Mouse (Mus musculus) hindbrain, embryonic 14.5 days (tissue): Measurements from ENCODE around the gene Pidd1. TPM values are rescaled to one million over a fixed set of nuclear protein-coding genes. Genes with fewer than 3 reads are reported as not detected.

Source experiments
- ATAC-seq: fragments of 200-750 bp; cut with Nextera tagmentation; 2 replicates; pipeline ENCODE4 v1.8.0; 2017; ENCODE audit warnings: moderate number of reproducible peaks, mild to moderate bottlenecking, moderate TSS enrichment, moderate library complexity; ENCODE audit not compliant: low FRiP score
- DNase-seq: peaks from one replicate; pipeline ENCODE4 v3.0.0-alpha.2; 2015; ENCODE audit warnings: low spot score
- H3K27ac ChIP-seq: fragments of 300-500 bp; sonication (generic); 2 replicates; pipeline ENCODE4 v1.5.1; 2014; ENCODE audit warnings: mild to moderate bottlenecking, moderate library complexity
- H3K27me3 ChIP-seq: fragments of 300-500 bp; sonication (generic); 2 replicates; pipeline ENCODE4 v1.6.1; 2014; ENCODE audit warnings: mild to moderate bottlenecking, low read length, mixed read lengths; ENCODE audit not compliant: control insufficient read depth, insufficient read depth
- H3K36me3 ChIP-seq: fragments of 300-500 bp; sonication (generic); replicated peaks from 2 replicates; pipeline ENCODE4 v1.6.1; 2014; ENCODE audit not compliant: control insufficient read depth, insufficient read depth
- H3K4me1 ChIP-seq: fragments of 300-500 bp; sonication (generic); replicated peaks from 2 replicates; pipeline ENCODE4 v1.6.1; 2014; ENCODE audit warnings: antibody characterized with exemption, low read length, mixed read lengths; ENCODE audit not compliant: control insufficient read depth, insufficient read depth
- H3K4me2 ChIP-seq: fragments of 300-500 bp; sonication (generic); replicated peaks from 2 replicates; pipeline ENCODE4 v1.6.1; 2014; ENCODE audit warnings: mild to moderate bottlenecking, moderate library complexity
- H3K4me3 ChIP-seq: fragments of 300-500 bp; sonication (generic); replicated peaks from 2 replicates; pipeline ENCODE4 v1.5.1; 2014; ENCODE audit warnings: mild to moderate bottlenecking, low read length
- H3K9ac ChIP-seq: fragments of 300-500 bp; sonication (generic); 2 replicates; pipeline ENCODE4 v1.6.1; 2014
- H3K9me3 ChIP-seq: fragments of 300-500 bp; sonication (generic); 2 replicates; pipeline ENCODE4 v1.6.1; 2016; ENCODE audit warnings: low read length; ENCODE audit not compliant: control insufficient read depth
- WGBS: fragments of 180-500 bp; shearing (Covaris S2); extraction: QIAGEN DNeasy Blood & Tissue Kit; methylation state at CpG from one replicate; pipeline ENCODE4 v1.1.7; 2014; 5-methylcytosine and 5-hydroxymethylcytosine counted together
- polyA plus RNA-seq: library from polyadenylated mRNA; unstranded; fragments of >200 nt; fragmentation: Nextera tagmentation; extraction: Ambion mirVana; gene quantifications from 2 replicates; pipeline ENCODE4 v1.2.1, GENCODE M21; 2014

Gene Pidd1
- polyA plus RNA-seq, 1 experiment from 2014 or later = 4.2 TPM

- peaks cover 30% of the 10 kb centered on the region for H3K4me1 ChIP-seq
- ATAC-seq = no peak
These were observed 24.3 kb upstream of the Pidd1 start for GRCm38 (mm10) chr7:141468164-141468521.

GRCm38 (mm10) chr7:141467230-141468030 lies 23.6 kb upstream of the Pidd1 start, which contains the start of gene Cd151:
Cd151 (plus strand) TSS chr7:141467392.
- Histone ChIP-seq H3K27ac (peak within 1 kb of the TSS; percentile 89), H3K27me3 (peaks cover 46% of the 10 kb centered on the region), H3K4me2 (peak within 1 kb of the TSS; percentile 71), H3K36me3 (peaks cover 26% of the 10 kb centered on the region), H3K9me3 (no peaks in the 10 kb centered on the region), H3K9ac (peak within 1 kb of the TSS; percentile 74), H3K4me3 (peak within 1 kb of the TSS; percentile 35), H3K4me1 (peaks cover 30% of the 10 kb centered on the region)
- DNase-seq (peak; percentile 63), ATAC-seq (peak; percentile 62)
- WGBS = under 1% methylated on average over 52 of the region's 52 CpGs

More at GRCm38 (mm10) chr7:141468164-141468521, 24.3 kb upstream of the Pidd1 start:
- no peak for DNase-seq
- H3K4me3 ChIP-seq = peak overlapping the region; percentile 35
- 6% methylated on average over 5 of the region's 5 CpGs for WGBS
- H3K36me3 ChIP-seq = peaks cover 31% of the 10 kb centered on the region
- peaks cover 38% of the 10 kb centered on the region for H3K27me3 ChIP-seq
- H3K9ac ChIP-seq = peak overlapping the region; percentile 74
- H3K27ac ChIP-seq = peak overlapping the region; percentile 89
- no peaks in the 10 kb centered on the region for H3K9me3 ChIP-seq
- peak overlapping the region; percentile 71 for H3K4me2 ChIP-seq

GRCm38 (mm10) chr7:141466607-141467148 lies 22.9 kb upstream of the Pidd1 start:
- peak overlapping the region; percentile 74; the same call in 1 of the 2 replicates for H3K9ac ChIP-seq
- peaks cover 53% of the 10 kb centered on the region for H3K27me3 ChIP-seq
- peaks cover 30% of the 10 kb centered on the region for H3K4me1 ChIP-seq
- peaks cover 20% of the 10 kb centered on the region for H3K36me3 ChIP-seq
- 59% methylated on average over 10 of the region's 10 CpGs for WGBS
- H3K9me3 ChIP-seq = no peaks in the 10 kb centered on the region
- H3K4me2 ChIP-seq = peak overlapping the region; percentile 71
- no peak for ATAC-seq
- H3K27ac ChIP-seq = no peak overlapping the region
- DNase-seq = no peak
- peak overlapping the region; percentile 35 for H3K4me3 ChIP-seq

- 87% methylated on average over 7 of the region's 7 CpGs for WGBS
- ATAC-seq (no peak), DNase-seq (no peak)
- Histone ChIP-seq H3K9me3 (no peaks in the 10 kb centered on the region), H3K4me2 (no peak overlapping the region), H3K36me3 (peaks cover 13% of the 10 kb centered on the region), H3K4me1 (peaks cover 30% of the 10 kb centered on the region), H3K27ac (no peak overlapping the region), H3K9ac (no peak overlapping the region), H3K27me3 (peaks cover 60% of the 10 kb centered on the region), H3K4me3 (no peak overlapping the region)
These were observed 22.2 kb upstream of the Pidd1 start for GRCm38 (mm10) chr7:141466045-141466394.

GRCm38 (mm10) chr7:141465388-141466044 lies 21.7 kb upstream of the Pidd1 start:
- 47% methylated on average over 7 of the region's 10 CpGs for WGBS
- no peak for DNase-seq
- Histone ChIP-seq H3K4me1 (peaks cover 30% of the 10 kb centered on the region), H3K4me3 (0 out of 2 replicates have a peak overlapping the region, but pooled peaks have one; percentile 12), H3K27ac (no peak overlapping the region), H3K27me3 (peaks cover 65% of the 10 kb centered on the region), H3K4me2 (no peak overlapping the region), H3K9me3 (no peaks in the 10 kb centered on the region), H3K36me3 (peaks cover 8% of the 10 kb centered on the region), H3K9ac (no peak overlapping the region; the same call in 1 of the 2 replicates)
- ATAC-seq = no peak

- Histone ChIP-seq H3K4me1 (peaks cover 25% of the 10 kb centered on the region), H3K27me3 (peaks cover 72% of the 10 kb centered on the region), H3K36me3 (peaks cover 3% of the 10 kb centered on the region), H3K4me3 (peak overlapping the region; percentile 12), H3K4me2 (peak overlapping the region; percentile 36), H3K27ac (no peak overlapping the region), H3K9me3 (no peaks in the 10 kb centered on the region), H3K9ac (no peak overlapping the region; the same call in 1 of the 2 replicates)
- WGBS = 4% methylated on average over 38 of the region's 38 CpGs
- no peak for DNase-seq
- ATAC-seq = no peak
These were observed 20.9 kb upstream of the Pidd1 start for GRCm38 (mm10) chr7:141464603-141465201.

GRCm38 (mm10) chr7:141463824-141464602 lies 20.2 kb upstream of the Pidd1 start:
- no peaks in the 10 kb centered on the region for H3K9me3 ChIP-seq
- no peak overlapping the region for H3K4me3 ChIP-seq
- 16% methylated on average over 12 of the region's 12 CpGs for WGBS
- peaks cover 18% of the 10 kb centered on the region for H3K4me1 ChIP-seq
- DNase-seq = no peak
- H3K9ac ChIP-seq = no peak overlapping the region
- no peak overlapping the region for H3K27ac ChIP-seq
- H3K36me3 ChIP-seq = peaks cover 10% of the 10 kb centered on the region
- peak overlapping the region; percentile 36; the same call in 1 of the 2 replicates for H3K4me2 ChIP-seq
- H3K27me3 ChIP-seq = peaks cover 75% of the 10 kb centered on the region
- no peak for ATAC-seq

GRCm38 (mm10) chr7:141462333-141462821 lies 18.6 kb upstream of the Pidd1 start:
- H3K27ac ChIP-seq = no peak overlapping the region
- H3K27me3 ChIP-seq = peaks cover 75% of the 10 kb centered on the region
- ATAC-seq (no peak), DNase-seq (no peak)
- H3K4me3 ChIP-seq = peak overlapping the region; percentile 34; the same call in 1 of the 2 replicates
- H3K9ac ChIP-seq = peak overlapping the region; percentile 58; the same call in 1 of the 2 replicates
- no peaks in the 10 kb centered on the region for H3K9me3 ChIP-seq
- peaks cover 11% of the 10 kb centered on the region for H3K36me3 ChIP-seq
- WGBS = 15% methylated on average over 5 of the region's 5 CpGs
- peak overlapping the region; percentile 58 for H3K4me2 ChIP-seq
- H3K4me1 ChIP-seq = peaks cover 6% of the 10 kb centered on the region; the same call in 1 of the 2 replicates
